Mouse (Mus musculus) hindbrain, embryonic 14.5 days (tissue): ENCODE measurements around the gene Mfap3. TPM values are rescaled to one million over a fixed set of nuclear protein-coding genes. Genes with fewer than 3 reads are reported as not detected.

Source experiments
- ATAC-seq: fragments of 200-750 bp; cut with Nextera tagmentation; 2 replicates; pipeline ENCODE4 v1.8.0; 2017; ENCODE audit warnings: moderate number of reproducible peaks, mild to moderate bottlenecking, moderate TSS enrichment, moderate library complexity; ENCODE audit not compliant: low FRiP score
- DNase-seq: peaks from one replicate; pipeline ENCODE4 v3.0.0-alpha.2; 2015; ENCODE audit warnings: low spot score
- H3K27ac ChIP-seq: fragments of 300-500 bp; sonication (generic); 2 replicates; pipeline ENCODE4 v1.5.1; 2014; ENCODE audit warnings: mild to moderate bottlenecking, moderate library complexity
- H3K27me3 ChIP-seq: fragments of 300-500 bp; sonication (generic); 2 replicates; pipeline ENCODE4 v1.6.1; 2014; ENCODE audit warnings: mild to moderate bottlenecking, low read length, mixed read lengths; ENCODE audit not compliant: control insufficient read depth, insufficient read depth
- H3K36me3 ChIP-seq: fragments of 300-500 bp; sonication (generic); replicated peaks from 2 replicates; pipeline ENCODE4 v1.6.1; 2014; ENCODE audit not compliant: control insufficient read depth, insufficient read depth
- H3K4me1 ChIP-seq: fragments of 300-500 bp; sonication (generic); replicated peaks from 2 replicates; pipeline ENCODE4 v1.6.1; 2014; ENCODE audit warnings: antibody characterized with exemption, low read length, mixed read lengths; ENCODE audit not compliant: control insufficient read depth, insufficient read depth
- H3K4me2 ChIP-seq: fragments of 300-500 bp; sonication (generic); replicated peaks from 2 replicates; pipeline ENCODE4 v1.6.1; 2014; ENCODE audit warnings: mild to moderate bottlenecking, moderate library complexity
- H3K4me3 ChIP-seq: fragments of 300-500 bp; sonication (generic); replicated peaks from 2 replicates; pipeline ENCODE4 v1.5.1; 2014; ENCODE audit warnings: mild to moderate bottlenecking, low read length
- H3K9ac ChIP-seq: fragments of 300-500 bp; sonication (generic); 2 replicates; pipeline ENCODE4 v1.6.1; 2014
- H3K9me3 ChIP-seq: fragments of 300-500 bp; sonication (generic); 2 replicates; pipeline ENCODE4 v1.6.1; 2016; ENCODE audit warnings: low read length; ENCODE audit not compliant: control insufficient read depth
- WGBS: fragments of 180-500 bp; shearing (Covaris S2); extraction: QIAGEN DNeasy Blood & Tissue Kit; methylation state at CpG from one replicate; pipeline ENCODE4 v1.1.7; 2014; 5-methylcytosine and 5-hydroxymethylcytosine counted together
- polyA plus RNA-seq: library from polyadenylated mRNA; unstranded; fragments of >200 nt; fragmentation: Nextera tagmentation; extraction: Ambion mirVana; gene quantifications from 2 replicates; pipeline ENCODE4 v1.2.1, GENCODE M21; 2014

Mfap3 gene
- polyA plus RNA-seq: 63.5 and 66.9 TPM in 2 replicates

- ATAC-seq: peak; percentile 96
Observed at GRCm38 (mm10) chr11:57518091-57518750, at the start of gene Mfap3, which contains the start of gene Fam114a2. Gene Mfap3 (plus strand): TSS chr11:57518664. Gene Fam114a2 (minus strand): TSS chr11:57518617.

GRCm38 (mm10) chr11:57468706-57469105 is 49.8 kb upstream of the Mfap3 start:
- H3K36me3 ChIP-seq: no peaks in the 10 kb centered on the region
- H3K4me1 ChIP-seq: no peaks in the 10 kb centered on the region
- H3K9me3 ChIP-seq: no peaks in the 10 kb centered on the region
- H3K27ac ChIP-seq: no peak overlapping the region
- no peak overlapping the region for H3K4me3 ChIP-seq
- WGBS: 76% methylated on average over 4 of the region's 4 CpGs
- DNase-seq (no peak), ATAC-seq (no peak)
- no peaks in the 10 kb centered on the region for H3K27me3 ChIP-seq
- no peak overlapping the region for H3K4me2 ChIP-seq
- H3K9ac ChIP-seq: no peak overlapping the region

More at GRCm38 (mm10) chr11:57518091-57518750, at the start of gene Mfap3, which contains the start of gene Fam114a2:
- no peaks in the 10 kb centered on the region for H3K27me3 ChIP-seq
- H3K36me3 ChIP-seq: peaks cover 7% of the 10 kb centered on the region
- H3K27ac ChIP-seq: peak within 1 kb of the TSS; percentile 84
- H3K9me3 ChIP-seq: no peaks in the 10 kb centered on the region
- H3K4me3 ChIP-seq: peak within 1 kb of the TSS; percentile 92
- DNase-seq: peak; percentile 90
- under 1% methylated on average over 52 of the region's 59 CpGs for WGBS
- H3K4me1 ChIP-seq: peaks cover 14% of the 10 kb centered on the region
- peak within 1 kb of the TSS; percentile 71 for H3K4me2 ChIP-seq
- H3K9ac ChIP-seq: peak within 1 kb of the TSS; percentile 91

DNA sequence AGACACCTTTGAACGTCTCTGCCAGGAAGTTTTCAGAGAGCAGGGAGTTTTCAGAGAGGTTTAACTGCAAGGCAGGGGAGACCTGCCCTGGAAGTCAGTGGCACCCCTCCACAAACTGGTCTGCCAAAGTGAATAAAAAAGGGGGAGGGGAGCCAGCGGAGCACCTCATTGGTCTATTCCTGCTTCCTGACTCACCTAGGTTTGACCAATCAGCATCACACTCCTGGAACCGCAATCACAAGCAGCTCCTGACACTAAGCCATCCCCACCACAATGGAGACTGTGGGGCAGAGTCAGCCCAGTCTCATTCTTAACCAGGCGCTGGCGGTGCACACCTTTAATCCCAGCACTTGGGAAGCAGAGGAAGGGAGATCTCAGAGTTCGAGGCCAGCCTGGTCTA is 48.4 kb upstream of the Mfap3 start:
- WGBS: 59% methylated on average over 6 of the region's 6 CpGs
- H3K27me3 ChIP-seq: no peaks in the 10 kb centered on the region
- DNase-seq (no peak), ATAC-seq (no peak)
- no peak overlapping the region for H3K4me3 ChIP-seq
- no peaks in the 10 kb centered on the region for H3K4me1 ChIP-seq
- no peaks in the 10 kb centered on the region for H3K36me3 ChIP-seq
- no peak overlapping the region for H3K9ac ChIP-seq
- no peak overlapping the region for H3K4me2 ChIP-seq
- no peak overlapping the region for H3K27ac ChIP-seq
- H3K9me3 ChIP-seq: no peaks in the 10 kb centered on the region

GRCm38 (mm10) chr11:57470979-57471378 is 47.5 kb upstream of the Mfap3 start:
- Histone ChIP-seq H3K27ac (no peak overlapping the region), H3K27me3 (no peaks in the 10 kb centered on the region), H3K4me1 (no peaks in the 10 kb centered on the region), H3K36me3 (no peaks in the 10 kb centered on the region), H3K9ac (no peak overlapping the region), H3K4me3 (no peak overlapping the region), H3K9me3 (no peaks in the 10 kb centered on the region), H3K4me2 (no peak overlapping the region)
- ATAC-seq: no peak
- no peak for DNase-seq
- WGBS: 92% methylated on average over 7 of the region's 7 CpGs

- ATAC-seq: peak; percentile 46; the same call in 1 of the 2 replicates
- H3K27ac ChIP-seq: no peak overlapping the region
Observed at GRCm38 (mm10) chr11:57474296-57474941, 44.0 kb upstream of the Mfap3 start.

GRCm38 (mm10) chr11:57475119-57475518 is 43.3 kb upstream of the Mfap3 start:
- Histone ChIP-seq H3K4me3 (no peak overlapping the region), H3K36me3 (no peaks in the 10 kb centered on the region), H3K27me3 (no peaks in the 10 kb centered on the region), H3K27ac (no peak overlapping the region), H3K4me1 (no peaks in the 10 kb centered on the region), H3K9ac (no peak overlapping the region), H3K9me3 (no peaks in the 10 kb centered on the region), H3K4me2 (no peak overlapping the region)
- WGBS: 47% methylated on average over 6 of the region's 6 CpGs
- ATAC-seq: no peak
- peak; percentile 81 for DNase-seq

More at GRCm38 (mm10) chr11:57474296-57474941, 44.0 kb upstream of the Mfap3 start:
- WGBS: 54% methylated on average over 6 of the region's 6 CpGs
- Histone ChIP-seq H3K4me1 (no peaks in the 10 kb centered on the region), H3K9ac (no peak overlapping the region), H3K4me3 (no peak overlapping the region), H3K4me2 (no peak overlapping the region), H3K27me3 (no peaks in the 10 kb centered on the region), H3K36me3 (no peaks in the 10 kb centered on the region), H3K9me3 (no peaks in the 10 kb centered on the region)
- DNase-seq: peak; percentile 61

DNA sequence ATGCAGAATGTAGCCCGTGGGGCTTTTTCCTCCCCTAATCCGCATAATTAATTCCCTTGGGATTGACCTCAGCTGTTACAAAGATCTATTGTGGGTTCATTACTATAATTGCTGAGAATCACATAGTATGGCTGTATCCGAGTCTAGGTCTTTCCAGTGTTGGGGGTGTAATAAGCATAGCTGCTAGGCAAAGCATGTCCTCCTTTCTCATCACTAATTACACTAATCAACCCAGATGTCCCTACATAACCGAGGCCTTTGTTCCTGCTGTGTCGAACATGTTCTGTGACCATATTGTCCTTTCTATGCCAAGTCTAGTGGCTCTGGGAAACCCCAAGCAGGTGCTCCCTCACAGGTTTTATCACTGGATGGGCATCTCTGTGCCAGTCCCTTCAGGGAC is 40.4 kb upstream of the Mfap3 start:
- Histone ChIP-seq H3K9me3 (no peaks in the 10 kb centered on the region), H3K36me3 (peaks cover 29% of the 10 kb centered on the region), H3K27ac (no peak overlapping the region), H3K4me3 (no peak overlapping the region), H3K4me1 (no peaks in the 10 kb centered on the region), H3K27me3 (no peaks in the 10 kb centered on the region), H3K4me2 (no peak overlapping the region), H3K9ac (no peak overlapping the region)
- no peak for ATAC-seq
- WGBS: 33% methylated on average over 5 of the region's 5 CpGs
- DNase-seq: peak; percentile 26

- Histone ChIP-seq H3K36me3 (peaks cover 84% of the 10 kb centered on the region), H3K27me3 (no peaks in the 10 kb centered on the region), H3K4me2 (no peak overlapping the region), H3K4me3 (no peak overlapping the region), H3K27ac (no peak overlapping the region), H3K4me1 (no peaks in the 10 kb centered on the region), H3K9ac (no peak overlapping the region), H3K9me3 (no peaks in the 10 kb centered on the region)
- ATAC-seq: no peak
- no peak for DNase-seq
- WGBS: 74% methylated on average over 5 of the region's 5 CpGs
Observed at GRCm38 (mm10) chr11:57488436-57488835, 30.0 kb upstream of the Mfap3 start.

- Histone ChIP-seq H3K9ac (no peak overlapping the region), H3K4me2 (no peak overlapping the region), H3K27me3 (no peaks in the 10 kb centered on the region), H3K36me3 (peaks cover 89% of the 10 kb centered on the region), H3K27ac (no peak overlapping the region), H3K4me3 (no peak overlapping the region), H3K9me3 (no peaks in the 10 kb centered on the region), H3K4me1 (no peaks in the 10 kb centered on the region)
- ATAC-seq (no peak), DNase-seq (no peak)
- 52% methylated on average over 3 of the region's 3 CpGs for WGBS
Observed at GRCm38 (mm10) chr11:57496462-57497039, 21.9 kb upstream of the Mfap3 start.
